Comparison of ENCODE assay signal across 27 mouse cellular contexts in the genomic region with DNA sequence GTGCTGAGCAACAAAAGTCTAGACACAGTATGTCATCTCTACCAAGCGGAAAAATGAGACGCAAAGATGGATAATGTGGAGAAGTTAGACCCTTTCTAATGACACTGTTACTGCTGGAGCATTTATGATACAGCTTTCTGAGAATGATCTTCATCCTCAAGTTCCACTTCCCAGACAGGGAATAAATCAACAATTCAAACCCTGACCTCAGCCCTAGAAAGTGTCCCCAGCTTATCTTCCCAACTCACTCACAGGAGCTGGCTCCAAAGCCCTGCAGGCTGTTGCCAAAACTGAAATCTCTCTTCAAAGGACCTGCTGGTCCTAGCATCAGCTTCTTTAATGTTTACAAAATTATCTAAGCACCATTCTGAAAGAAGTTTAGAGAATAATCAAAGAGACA.
"Had no signal": no experiment of that assay in that cellular context is flagged by ENCODE, and none has a peak within 500 bp of the region (broad histone marks: within the 10 kb centered on the region; RNA-seq: fewer than 3 reads in every experiment).

No protein-coding gene starts in this region.

- H3K36me3 ChIP-seq: heart, embryonic 13.5 days; heart, embryonic 15.5 days; hindbrain, embryonic 10.5 days; hindbrain, embryonic 12.5 days; intestine, embryonic 15.5 days; limb, embryonic 10.5 days; limb, embryonic 12.5 days had no signal

- H3K9ac ChIP-seq: heart, embryonic 13.5 days; heart, embryonic 15.5 days; hindbrain, embryonic 12.5 days; hindbrain, embryonic 14.5 days; intestine, embryonic 15.5 days; limb, embryonic 12.5 days had no signal

- H3K9me3 ChIP-seq: heart, embryonic 13.5 days; heart, embryonic 15.5 days; hindbrain, embryonic 10.5 days; hindbrain, embryonic 12.5 days; intestine, embryonic 15.5 days; limb, embryonic 10.5 days; limb, embryonic 12.5 days had no signal

- H3K27me3 ChIP-seq: heart, embryonic 13.5 days; heart, embryonic 15.5 days; hindbrain, embryonic 12.5 days; intestine, embryonic 15.5 days; limb, embryonic 12.5 days had no signal

- H3K4me3 ChIP-seq: gastrocnemius, adult 2 months; heart, adult 2 months; heart, embryonic 13.5 days; heart, embryonic 15.5 days; hindbrain, embryonic 10.5 days; hindbrain, embryonic 12.5 days; intestine, embryonic 15.5 days; layer of hippocampus, adult 2 months; left cerebral cortex, adult 2 months; limb, embryonic 10.5 days; limb, embryonic 12.5 days had no signal

- H3K27ac ChIP-seq: gastrocnemius, adult 2 months; heart, adult 2 months; heart, embryonic 13.5 days; heart, embryonic 15.5 days; hindbrain, embryonic 10.5 days; hindbrain, embryonic 12.5 days; hindbrain, embryonic 14.5 days; intestine, embryonic 15.5 days; layer of hippocampus, adult 2 months; left cerebral cortex, adult 2 months; limb, embryonic 10.5 days; limb, embryonic 12.5 days had no signal

- H3K4me1 ChIP-seq: heart, embryonic 13.5 days; heart, embryonic 15.5 days; hindbrain, embryonic 10.5 days; hindbrain, embryonic 12.5 days; intestine, embryonic 15.5 days; limb, embryonic 10.5 days; limb, embryonic 12.5 days had no signal

- DNase-seq: gastrocnemius, adult 2 months; gastrocnemius, postnatal 10 days; gastrocnemius, postnatal 25 days; heart, adult 2 months; heart, postnatal 14 days; heart, postnatal 4 days; kidney, adult 18-20 months; kidney, adult 8-10 months; kidney, postnatal 10 days; kidney, postnatal 25 days; kidney, postnatal 4 days; liver had no signal

- H3K4me2 ChIP-seq: heart, embryonic 11.5 days; heart, embryonic 13.5 days; heart, embryonic 15.5 days; hindbrain, embryonic 12.5 days; hindbrain, embryonic 14.5 days; intestine, embryonic 15.5 days; limb, embryonic 12.5 days; liver, embryonic 11.5 days had no signal

- ATAC-seq: hindbrain, embryonic 16.5 days; inflammation-experienced regulatory T-cells, adult 6 months; intestine, embryonic 15.5 days; intestine, postnatal 0 days had no signal
